Mouse (Mus musculus) bone marrow, adult 2 months (tissue): ENCODE data around the gene Pde3a. TPM values are rescaled to one million over a fixed set of nuclear protein-coding genes. Genes with fewer than 3 reads are reported as not detected.

Experiments
- H3K27ac ChIP-seq: fragments of 200-500 bp; 2 replicates; pipeline ENCODE4 v1.5.1; 2012; ENCODE audit warnings: low read depth, mild to moderate bottlenecking, control low read depth, inconsistent platforms, low read length; ENCODE audit not compliant: control insufficient read depth, poor library complexity, insufficient read depth
- H3K4me1 ChIP-seq: fragments of 200-500 bp; 2 replicates; pipeline ENCODE4 v1.6.1; 2011; ENCODE audit warnings: low read length; ENCODE audit not compliant: control insufficient read depth, insufficient read depth
- H3K4me3 ChIP-seq: fragments of 200-500 bp; replicated peaks from 2 replicates; pipeline ENCODE3; 2011; ENCODE audit warnings: mild to moderate bottlenecking, low read depth, low read length, control low read depth; ENCODE audit not compliant: control insufficient read depth
- CTCF ChIP-seq: fragments of 200-500 bp; IDR thresholded peaks from 2 replicates; pipeline ENCODE4 v1.5.1; 2011; ENCODE audit warnings: low read length, control low read depth; ENCODE audit not compliant: control insufficient read depth, insufficient read depth
- POLR2A ChIP-seq: fragments of 200-500 bp; IDR thresholded peaks from 2 replicates; pipeline ENCODE4 v1.6.1; 2011; ENCODE audit warnings: low read depth, mild to moderate bottlenecking, control low read depth, low read length, borderline replicate concordance; ENCODE audit not compliant: control insufficient read depth
- WGBS: fragments of 180-500 bp; shearing (Covaris S2); methylation state at CpG from one replicate; pipeline ENCODE4 v1.1.7; 2018; 5-methylcytosine and 5-hydroxymethylcytosine counted together
- polyA plus RNA-seq: library from polyadenylated mRNA; stranded (reverse); fragments of >200 nt; gene quantifications from 2 replicates; pipeline ENCODE4 v1.2.4, GENCODE M21; 2011; ENCODE audit warnings: low replicate concordance; ENCODE audit not compliant: missing spikeins, insufficient read depth, insufficient read length

Pde3a gene
- polyA plus RNA-seq, 1 experiment = 3.1 TPM

GRCm38 (mm10) chr6:141337673-141338072 lies 88.6 kb downstream of the Pde3a start:
- 48% methylated on average over 8 of the region's 8 CpGs for WGBS
- Histone ChIP-seq H3K4me3 (no peak overlapping the region), H3K4me1 (no peaks in the 10 kb centered on the region), H3K27ac (no peak overlapping the region)
- no peak for TF ChIP-seq POLR2A
- 0 out of 2 replicates have a peak, but pooled peaks have one; percentile 33 for TF ChIP-seq CTCF

- Histone ChIP-seq H3K4me3 (no peak overlapping the region), H3K27ac (no peak overlapping the region), H3K4me1 (no peaks in the 10 kb centered on the region)
- no peak for TF ChIP-seq POLR2A
- TF ChIP-seq CTCF = no peak
- WGBS = 75% methylated on average over 2 of the region's 2 CpGs
These were observed 92.3 kb downstream of the Pde3a start for GRCm38 (mm10) chr6:141341385-141341784.

GRCm38 (mm10) chr6:141347870-141348269 lies 98.8 kb downstream of the Pde3a start:
- Histone ChIP-seq H3K4me3 (no peak overlapping the region), H3K27ac (no peak overlapping the region), H3K4me1 (no peaks in the 10 kb centered on the region)
- TF ChIP-seq POLR2A = no peak
- no peak for TF ChIP-seq CTCF
- 65% methylated on average over 4 of the region's 4 CpGs for WGBS

- TF ChIP-seq POLR2A (no peak), CTCF (no peak)
- Histone ChIP-seq H3K27ac (no peak overlapping the region), H3K4me1 (no peaks in the 10 kb centered on the region), H3K4me3 (no peak overlapping the region)
- WGBS = 80% methylated on average over 9 of the region's 9 CpGs
These were observed 99.5 kb downstream of the Pde3a start for GRCm38 (mm10) chr6:141348542-141348941.

- WGBS = 86% methylated on average over 5 of the region's 5 CpGs
- H3K4me1 ChIP-seq = no peaks in the 10 kb centered on the region
- TF ChIP-seq POLR2A = no peak
- TF ChIP-seq CTCF = no peak
- no peak overlapping the region for H3K4me3 ChIP-seq
- H3K27ac ChIP-seq = no peak overlapping the region
These were observed 101.2 kb downstream of the Pde3a start for GRCm38 (mm10) chr6:141350261-141350660.

- Histone ChIP-seq H3K4me3 (no peak overlapping the region), H3K4me1 (no peaks in the 10 kb centered on the region), H3K27ac (no peak overlapping the region)
- WGBS = 62% methylated on average over 6 of the region's 6 CpGs
- TF ChIP-seq CTCF (no peak), POLR2A (no peak)
These were observed 103.2 kb downstream of the Pde3a start for GRCm38 (mm10) chr6:141352277-141352676.

- Histone ChIP-seq H3K4me1 (no peaks in the 10 kb centered on the region), H3K27ac (no peak overlapping the region), H3K4me3 (no peak overlapping the region)
- 79% methylated on average over 3 of the region's 3 CpGs for WGBS
- no peak for TF ChIP-seq CTCF
- no peak for TF ChIP-seq POLR2A
These were observed 114.6 kb downstream of the Pde3a start for GRCm38 (mm10) chr6:141363664-141364063.

GRCm38 (mm10) chr6:141367037-141367436 lies 118.0 kb downstream of the Pde3a start:
- Histone ChIP-seq H3K4me3 (no peak overlapping the region), H3K4me1 (no peaks in the 10 kb centered on the region), H3K27ac (no peak overlapping the region)
- 83% methylated on average over 5 of the region's 5 CpGs for WGBS
- no peak for TF ChIP-seq POLR2A
- TF ChIP-seq CTCF = no peak

- Histone ChIP-seq H3K27ac (no peak overlapping the region), H3K4me1 (no peaks in the 10 kb centered on the region), H3K4me3 (no peak overlapping the region)
- WGBS = 43% methylated on average over 2 of the region's 2 CpGs
- TF ChIP-seq CTCF (no peak), POLR2A (no peak)
These were observed 123.6 kb downstream of the Pde3a start for GRCm38 (mm10) chr6:141372697-141373096.
